Mouse (Mus musculus): ENCODE measurements around the gene Clca2.

DNA sequence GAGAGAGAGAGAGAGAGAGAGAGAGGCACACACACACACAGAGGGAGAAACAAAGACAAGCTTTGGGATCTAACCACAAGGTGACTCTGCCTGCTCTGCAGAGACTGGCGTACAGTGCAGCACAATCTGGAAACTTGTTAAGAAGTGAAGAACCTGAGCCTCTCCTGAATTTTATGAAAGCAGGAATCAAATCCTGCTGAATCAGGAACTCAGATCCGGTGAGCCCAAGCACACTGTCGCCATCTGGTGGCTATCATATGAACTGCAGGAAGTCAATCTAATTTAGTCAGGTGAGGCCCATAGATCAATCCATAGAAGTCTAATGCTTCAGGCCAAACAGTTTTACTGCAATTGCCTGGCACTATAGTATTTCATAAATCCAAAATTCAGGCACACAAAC lies 72.5 kb downstream of the Clca2 start:
- TF ChIP-seq CTCF (IDR thresholded peaks at IDR 0.05; ENCODE audit: extremely low read depth, insufficient read depth, low read length) (peak; percentile 86), POLR2A (IDR thresholded peaks at IDR 0.05; ENCODE audit: extremely low read depth, insufficient read depth, low read length) (no peak)

All from cortical plate, adult 2 months (tissue).